Mouse (Mus musculus) hindbrain, postnatal 0 days (tissue): ENCODE measurements at regions not wholly inside any gene's neighbourhood (a gene's known extent, or its start where the extent isn't known, plus 50 kb on each side); places are given as distances from the start of the nearest gene placed in this dataset.
"Not testable (repeated sequence)": the region's sequence is repeated elsewhere in the genome, so short reads cannot be mapped to it uniquely, and the experiment has no call there.

Source experiments
- ATAC-seq: fragments of 200-750 bp; cut with Nextera tagmentation; 2 replicates; pipeline ENCODE4 v1.8.0; 2017; ENCODE audit warnings: mild to moderate bottlenecking, moderate TSS enrichment, moderate library complexity
- DNase-seq: peaks from one replicate; pipeline ENCODE4 v3.0.0-alpha.2; 2015; ENCODE audit warnings: low spot score
- H3K27ac ChIP-seq: fragments of 300-500 bp; sonication (generic); 2 replicates; pipeline ENCODE4 v1.5.1; 2014; ENCODE audit warnings: mild to moderate bottlenecking
- H3K27me3 ChIP-seq: fragments of 300-500 bp; sonication (generic); 2 replicates; pipeline ENCODE4 v1.6.1; 2014; ENCODE audit warnings: low read length, mixed read lengths; ENCODE audit not compliant: insufficient read depth
- H3K36me3 ChIP-seq: fragments of 300-500 bp; sonication (generic); 2 replicates; pipeline ENCODE4 v1.6.1; 2014; ENCODE audit warnings: low read length, mixed read lengths; ENCODE audit not compliant: insufficient read depth
- H3K4me1 ChIP-seq: fragments of 300-500 bp; sonication (generic); 2 replicates; pipeline ENCODE4 v1.6.1; 2014; ENCODE audit warnings: antibody characterized with exemption, low read length, mixed read lengths; ENCODE audit not compliant: insufficient read depth
- H3K4me2 ChIP-seq: fragments of 300-500 bp; sonication (generic); 2 replicates; pipeline ENCODE4 v1.6.1; 2014; ENCODE audit warnings: low read depth, mild to moderate bottlenecking, low read length, moderate library complexity, mixed read lengths
- H3K4me3 ChIP-seq: fragments of 300-500 bp; sonication (generic); 2 replicates; pipeline ENCODE4 v1.5.1; 2014; ENCODE audit warnings: low read length
- H3K9ac ChIP-seq: fragments of 300-500 bp; sonication (generic); replicated peaks from 2 replicates; pipeline ENCODE4 v1.6.1; 2014; ENCODE audit warnings: mild to moderate bottlenecking, low read length, moderate library complexity, mixed read lengths
- H3K9me3 ChIP-seq: fragments of 300-500 bp; sonication (generic); 2 replicates; pipeline ENCODE4 v1.6.1; 2016; ENCODE audit warnings: low read length, mixed read lengths
- CTCF ChIP-seq: IDR thresholded peaks from 2 replicates; pipeline ENCODE4 v1.5.1; 2016; ENCODE audit warnings: antibody characterized with exemption, control low read depth, low read depth
- WGBS: fragments of 180-500 bp; shearing (Covaris S2); extraction: QIAGEN DNeasy Blood & Tissue Kit; methylation state at CpG from one replicate; pipeline ENCODE4 v1.1.7; 2014; 5-methylcytosine and 5-hydroxymethylcytosine counted together

DNA sequence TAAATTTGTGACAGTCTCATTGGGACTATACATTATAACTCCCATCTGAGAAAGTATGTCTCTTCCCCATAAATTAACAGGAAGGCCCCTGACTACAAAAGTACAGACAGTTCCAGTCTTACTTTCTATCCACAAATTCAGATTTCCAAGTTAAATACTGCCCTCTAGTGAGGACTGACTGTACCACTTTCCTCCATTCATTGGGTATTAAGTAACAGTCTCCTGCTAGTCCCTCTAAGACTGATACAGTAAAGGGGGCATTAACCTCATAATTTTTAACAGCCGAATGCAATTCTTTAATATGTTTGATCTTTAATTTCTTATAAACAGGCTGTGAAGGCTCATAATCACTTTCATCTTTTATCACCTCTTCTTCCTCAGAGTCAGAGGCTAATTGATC is 131.0 kb upstream of the Adcyap1 start:
- peak; percentile 52 for TF ChIP-seq CTCF
- not testable (repeated sequence) for H3K4me2 ChIP-seq
- 51% methylated on average over 1 of the region's 1 CpGs for WGBS

DNA sequence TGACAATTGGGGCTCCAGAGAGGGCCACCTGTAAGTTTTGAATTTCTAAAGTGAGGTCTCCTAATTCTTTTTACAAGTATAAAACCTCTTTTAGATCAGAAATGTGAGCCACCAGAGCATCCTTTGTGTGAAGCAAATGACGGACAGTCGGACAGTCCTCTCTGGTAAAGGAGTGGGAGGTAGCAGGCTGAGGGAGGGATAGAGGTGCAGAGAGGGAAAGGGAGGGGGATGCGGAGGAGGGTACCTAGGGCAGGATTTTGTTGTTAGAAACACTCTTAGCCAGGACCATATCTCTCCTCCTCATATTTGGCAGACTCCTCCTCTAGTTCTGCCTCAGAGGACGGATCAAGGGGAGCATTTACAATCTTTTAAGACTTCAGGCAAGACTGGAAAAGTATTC is 130.3 kb upstream of the Adcyap1 start:
- H3K4me2 ChIP-seq, result no peak overlapping the region
- H3K9me3 ChIP-seq, result no peaks in the 10 kb centered on the region
- no peak overlapping the region for H3K27ac ChIP-seq
- no peak for TF ChIP-seq CTCF
- no peak for DNase-seq
- no peak overlapping the region for H3K9ac ChIP-seq
- no peak for ATAC-seq
- no peak overlapping the region for H3K4me3 ChIP-seq
- no peaks in the 10 kb centered on the region for H3K27me3 ChIP-seq
- H3K36me3 ChIP-seq, result no peaks in the 10 kb centered on the region
- H3K4me1 ChIP-seq, result no peaks in the 10 kb centered on the region
- WGBS, result 51% methylated on average over 4 of the region's 4 CpGs

More for the DNA sequence above, 131.0 kb upstream of the Adcyap1 start:
- not testable (repeated sequence) for H3K4me3 ChIP-seq, H3K36me3 ChIP-seq, H3K4me1 ChIP-seq, ATAC-seq, H3K27ac ChIP-seq, H3K9ac ChIP-seq, H3K9me3 ChIP-seq, H3K27me3 ChIP-seq
- peak; percentile 47 for DNase-seq

DNA sequence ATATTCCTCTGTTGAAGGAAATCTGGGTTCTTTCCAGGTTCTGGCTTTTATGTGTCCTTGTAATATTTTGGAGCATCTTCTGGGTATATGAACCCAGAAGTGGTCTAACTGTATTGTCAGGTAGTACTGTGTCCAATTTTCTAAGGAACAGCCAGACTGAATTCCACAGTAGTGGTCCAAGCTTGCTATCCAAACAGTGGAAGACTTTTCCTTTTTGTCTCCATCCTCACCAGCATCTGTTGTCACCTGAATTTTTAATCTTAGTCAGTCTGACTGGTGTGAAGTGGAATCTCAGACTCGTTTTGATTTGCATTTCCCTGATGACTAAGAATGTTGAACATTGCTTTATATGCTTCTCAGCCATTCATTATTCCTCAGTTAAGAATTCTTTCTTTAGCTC is 114.8 kb upstream of the Adcyap1 start:
- 49% methylated on average over 1 of the region's 1 CpGs for WGBS

DNA sequence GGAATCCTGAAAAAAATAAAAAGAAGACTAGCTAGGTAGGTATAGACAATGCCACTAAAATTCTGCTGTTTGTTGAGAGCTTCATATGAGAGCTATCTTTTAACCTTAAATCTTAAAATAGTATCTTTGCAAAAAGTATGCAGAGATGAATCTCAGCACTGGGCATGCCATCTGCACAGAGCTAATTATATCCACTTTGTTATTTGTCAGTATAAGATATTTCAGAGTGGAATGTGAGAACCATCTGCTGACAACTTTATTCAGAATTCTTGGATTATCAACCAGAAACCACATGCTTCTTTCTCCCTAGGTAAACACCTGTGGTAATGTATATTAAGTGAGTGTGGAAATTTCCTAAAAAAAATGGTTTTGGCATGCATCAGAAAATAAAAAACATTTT is 94.3 kb upstream of the Adcyap1 start:
- Histone ChIP-seq H3K4me2 (no peak overlapping the region), H3K9me3 (no peaks in the 10 kb centered on the region), H3K36me3 (no peaks in the 10 kb centered on the region), H3K27me3 (no peaks in the 10 kb centered on the region), H3K27ac (no peak overlapping the region), H3K4me1 (no peaks in the 10 kb centered on the region), H3K4me3 (no peak overlapping the region), H3K9ac (no peak overlapping the region)
- no peak for TF ChIP-seq CTCF
- no peak for DNase-seq
- ATAC-seq, result no peak

More for the DNA sequence above, 114.8 kb upstream of the Adcyap1 start:
- Histone ChIP-seq H3K27ac (no peak overlapping the region), H3K9ac (no peak overlapping the region), H3K4me1 (no peaks in the 10 kb centered on the region), H3K4me2 (no peak overlapping the region), H3K9me3 (no peaks in the 10 kb centered on the region), H3K27me3 (no peaks in the 10 kb centered on the region), H3K4me3 (no peak overlapping the region), H3K36me3 (no peaks in the 10 kb centered on the region)
- no peak for DNase-seq
- no peak for TF ChIP-seq CTCF
- no peak for ATAC-seq

DNA sequence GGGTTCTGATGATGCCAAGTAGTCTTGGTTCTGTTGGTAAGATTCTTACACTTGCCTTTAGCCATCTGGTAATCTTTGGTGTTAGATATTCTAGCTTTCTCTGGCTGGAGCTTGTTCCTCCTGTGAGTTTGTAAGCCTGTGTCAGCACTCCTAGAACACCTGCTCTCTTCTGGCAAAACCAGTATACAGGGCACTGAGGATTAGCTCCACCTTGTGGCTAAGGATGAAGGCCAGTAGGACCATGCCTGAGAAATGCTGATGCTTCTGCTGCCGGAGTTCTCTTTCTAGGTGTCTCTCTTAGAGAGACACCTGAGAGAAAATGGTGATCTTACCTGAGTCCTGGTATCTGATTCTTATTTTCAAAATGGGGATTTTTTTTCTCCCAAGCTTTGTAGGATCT is 58.8 kb upstream of the Adcyap1 start:
- H3K9ac ChIP-seq, result no peak overlapping the region
- H3K27ac ChIP-seq, result no peak overlapping the region
- TF ChIP-seq CTCF, result peak; percentile 61
- H3K9me3 ChIP-seq, result no peaks in the 10 kb centered on the region
- WGBS, result 69% methylated on average over 1 of the region's 1 CpGs
- H3K4me1 ChIP-seq, result no peaks in the 10 kb centered on the region
- no peak overlapping the region for H3K4me2 ChIP-seq
- no peaks in the 10 kb centered on the region for H3K27me3 ChIP-seq
- H3K4me3 ChIP-seq, result no peak overlapping the region
- DNase-seq (peak; percentile 54), ATAC-seq (no peak)
- H3K36me3 ChIP-seq, result no peaks in the 10 kb centered on the region

DNA sequence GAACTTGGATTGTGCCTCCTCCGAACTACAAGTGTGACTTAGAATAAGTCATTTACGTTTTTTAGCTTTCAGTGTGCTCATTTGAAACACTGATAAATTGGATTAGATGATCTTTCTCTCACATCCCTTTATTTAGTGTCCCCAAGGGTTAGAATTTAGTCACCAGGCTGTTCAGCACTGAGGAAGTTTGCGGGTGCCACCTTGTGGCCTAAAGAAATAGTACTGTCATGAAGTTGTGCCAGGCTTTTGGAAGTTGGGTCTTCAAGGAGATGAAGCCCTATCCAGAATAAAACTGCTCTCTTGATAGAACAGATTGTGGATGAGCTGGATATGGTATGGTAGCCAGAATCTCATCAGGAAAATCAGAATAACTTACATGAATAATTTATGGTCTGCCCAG is 57.7 kb upstream of the Adcyap1 start:
- no peak overlapping the region for H3K4me3 ChIP-seq
- no peaks in the 10 kb centered on the region for H3K27me3 ChIP-seq
- H3K9ac ChIP-seq, result no peak overlapping the region
- H3K9me3 ChIP-seq, result no peaks in the 10 kb centered on the region
- peak; percentile 82 for TF ChIP-seq CTCF
- no peaks in the 10 kb centered on the region for H3K36me3 ChIP-seq
- H3K4me2 ChIP-seq, result no peak overlapping the region
- ATAC-seq (peak; percentile 66), DNase-seq (peak; percentile 89)
- WGBS, result 18% methylated on average over 3 of the region's 3 CpGs
- no peaks in the 10 kb centered on the region for H3K4me1 ChIP-seq
- H3K27ac ChIP-seq, result no peak overlapping the region
